Mouse (Mus musculus): Measurements from ENCODE around the gene Rnf144a.

GRCm38 (mm10) chr12:26401254-26401653, 13.8 kb downstream of the Rnf144a start:
- TF ChIP-seq CTCF (IDR thresholded peaks at IDR 0.05; ENCODE audit: borderline replicate concordance, control insufficient read depth, extremely low read depth, insufficient read depth, low read length, poor library complexity) = no peak
- TF ChIP-seq POLR2A (IDR thresholded peaks at IDR 0.05; ENCODE audit: control insufficient read depth, extremely low read depth, insufficient read depth, low read length, poor library complexity) = no peak
